Mouse (Mus musculus) frontal cortex, adult 2 months (tissue): ENCODE measurements around the gene Erich6. TPM values are rescaled to one million over a fixed set of nuclear protein-coding genes. Genes with fewer than 3 reads are reported as not detected.
"Not testable (repeated sequence)": the region's sequence is repeated elsewhere in the genome, so short reads cannot be mapped to it uniquely, and the experiment has no call there.

Experiments used
- DNase-seq, 2 experiments: peaks; one replicate each; pipeline ENCODE4 v3.0.0; 2022; ENCODE audit warnings: low spot score in 1 of 2; ENCODE audit errors: extremely low spot score in 1 of 2
- polyA plus RNA-seq: library from polyadenylated mRNA; depleted of rRNA; stranded (reverse); fragments of >200 nt; gene quantifications from 2 replicates; pipeline ENCODE4 v1.2.3, GENCODE M21; 2012

Gene Erich6
- polyA plus RNA-seq, 1 experiment: 2.0 TPM

DNA sequence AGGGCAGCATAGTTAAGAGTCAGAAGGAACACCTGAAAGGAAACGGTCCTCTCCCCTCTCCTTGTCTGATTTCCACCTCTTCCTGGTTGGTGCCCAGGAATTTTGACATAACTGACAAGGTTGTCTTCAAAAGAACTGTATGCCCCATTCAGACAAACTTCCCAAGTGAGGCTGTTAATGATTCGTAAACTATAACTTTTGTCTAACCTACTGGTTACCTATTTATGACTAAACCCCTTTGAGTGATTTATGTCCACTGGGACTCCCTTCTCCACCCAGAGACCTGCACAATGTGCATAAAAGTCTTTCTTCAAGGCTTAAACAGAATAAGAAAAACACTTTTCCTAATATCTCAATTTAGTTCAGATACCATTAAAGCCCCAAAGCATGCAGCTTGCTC lies 10.2 kb upstream of the Erich6 start:
- DNase-seq: no peak

DNA sequence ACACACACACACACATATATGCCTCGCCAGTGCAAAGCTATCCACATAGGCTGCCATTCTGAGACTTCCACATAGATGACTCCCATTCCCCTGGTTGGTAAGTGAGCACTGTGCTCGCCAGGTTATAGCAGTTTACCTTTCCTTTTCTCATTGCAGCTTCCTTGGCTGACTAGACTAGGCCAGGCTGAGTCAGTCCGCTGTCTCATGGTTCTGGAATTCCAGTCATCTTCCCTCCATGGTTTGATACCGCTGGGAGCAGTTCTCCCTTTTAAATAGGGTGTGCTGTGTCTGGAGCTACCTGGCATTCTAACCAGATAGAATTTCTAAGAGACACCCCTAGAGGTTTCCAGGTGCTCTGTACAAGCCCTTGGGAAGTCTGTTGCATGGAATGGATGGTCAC lies 9.2 kb upstream of the Erich6 start:
- no peak for DNase-seq

DNA sequence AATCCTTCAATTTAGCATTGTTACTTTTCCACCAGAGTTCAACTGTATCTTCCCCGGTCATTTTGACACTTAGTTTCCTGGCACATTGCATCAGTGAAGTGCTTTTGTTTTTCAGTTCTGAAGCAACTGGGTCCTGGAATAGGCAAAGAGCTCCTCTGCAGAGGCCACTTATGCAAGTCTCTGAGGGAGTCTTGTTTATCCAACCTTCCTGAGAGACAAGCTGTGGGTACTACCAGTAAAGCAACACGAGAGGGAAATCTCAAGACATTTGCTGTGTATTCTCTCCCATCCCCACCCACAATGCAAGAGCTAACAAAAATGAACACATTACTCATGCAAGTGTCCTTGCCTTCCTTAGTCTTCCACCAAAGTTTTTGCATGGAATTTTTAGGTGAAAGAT lies 5.3 kb downstream of the Erich6 start:
- peak; percentile 11 to 31 for DNase-seq

DNA sequence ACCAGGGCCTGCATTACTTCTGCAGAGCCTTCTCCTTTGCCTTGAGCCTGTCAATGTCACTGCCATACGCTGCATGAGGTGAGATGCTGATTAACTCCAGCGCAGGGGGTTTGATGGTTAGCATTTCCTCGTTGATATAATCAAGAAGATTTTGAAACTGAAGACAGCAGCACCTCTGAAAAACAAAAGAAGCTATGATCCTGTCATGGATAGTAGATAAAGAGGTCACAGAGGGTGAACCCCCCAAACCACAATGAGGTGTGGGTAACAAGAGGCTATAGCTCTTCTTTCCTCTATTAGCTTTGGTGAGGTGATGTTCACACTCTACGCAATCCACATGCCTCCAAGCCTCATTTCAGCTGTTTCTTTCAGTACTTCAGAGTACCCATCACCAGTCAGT lies 12.0 kb downstream of the Erich6 start:
- no peak for DNase-seq

DNA sequence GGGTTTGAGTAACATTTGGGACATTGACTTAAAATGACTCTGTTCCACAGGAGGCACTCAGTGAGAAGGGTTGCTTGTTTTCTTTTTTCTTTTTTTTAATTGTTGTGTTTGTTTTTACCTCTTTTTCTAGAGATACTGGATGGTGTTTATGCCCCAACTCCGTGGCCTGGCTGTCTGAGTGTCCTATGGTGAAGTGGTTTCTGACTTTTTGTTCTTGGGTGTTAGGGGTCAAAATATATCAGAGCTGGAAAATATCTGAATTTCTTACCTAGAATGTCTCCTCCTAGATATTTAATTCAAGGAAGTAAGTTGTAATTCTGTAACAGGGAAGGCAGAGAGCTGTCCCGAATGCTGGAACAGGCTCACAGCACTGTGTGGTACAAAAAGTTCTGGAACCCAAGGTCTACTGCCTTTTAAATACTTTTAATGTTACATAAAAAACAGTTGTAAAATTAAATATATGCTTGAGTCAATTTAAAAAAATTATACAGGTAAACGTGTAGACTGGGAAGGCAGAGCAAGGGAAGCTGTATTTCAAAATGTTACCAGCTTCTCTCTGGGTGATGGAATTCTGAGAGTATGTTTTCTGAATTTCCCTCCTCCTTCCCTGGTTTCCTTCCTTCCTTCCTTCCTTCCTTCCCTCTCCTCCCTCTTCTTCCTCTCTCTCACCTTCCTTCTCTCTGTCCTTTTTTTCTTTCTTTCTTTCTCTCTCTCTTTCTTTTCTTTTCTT lies 14.2 kb downstream of the Erich6 start:
- no peak for DNase-seq

DNA sequence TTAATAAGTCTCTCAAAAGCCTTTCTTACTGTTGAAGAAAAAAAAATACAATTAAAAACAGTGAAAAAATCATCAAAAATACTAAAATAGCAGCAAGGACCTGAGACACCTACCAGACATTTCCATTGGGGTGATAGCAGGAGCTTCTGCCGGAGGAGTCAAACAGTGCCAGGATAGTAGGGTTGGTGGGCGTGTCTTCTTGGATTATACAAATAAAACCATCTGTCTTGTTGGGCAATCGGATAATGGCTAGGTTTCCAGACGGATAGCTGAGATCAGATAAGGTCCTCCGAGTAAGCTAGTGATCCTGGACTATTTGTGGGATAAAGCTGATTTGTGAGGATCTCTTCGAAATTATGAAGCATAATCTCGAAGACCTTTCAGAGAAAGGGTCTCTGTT lies 15.9 kb downstream of the Erich6 start:
- DNase-seq: no peak

DNA sequence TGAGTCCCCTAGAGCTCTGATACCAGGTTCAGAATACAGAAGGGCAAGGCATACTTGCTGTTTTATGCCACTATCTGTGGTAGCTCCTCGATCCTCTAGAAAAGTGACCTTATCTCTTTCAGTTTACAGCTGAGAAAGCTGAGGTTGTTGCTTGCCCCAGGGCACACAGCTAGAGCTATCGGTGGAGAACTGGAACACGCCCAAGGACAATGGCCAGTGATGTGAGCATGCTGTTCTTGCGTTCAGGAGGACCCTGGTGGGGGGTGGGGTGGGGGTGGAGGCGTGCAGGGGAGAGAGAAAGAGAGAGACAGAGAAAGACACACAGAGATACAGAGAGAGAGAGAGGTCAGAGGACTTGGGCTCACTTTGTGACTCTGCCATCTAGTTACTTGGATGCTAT lies 27.0 kb downstream of the Erich6 start:
- no peak for DNase-seq

DNA sequence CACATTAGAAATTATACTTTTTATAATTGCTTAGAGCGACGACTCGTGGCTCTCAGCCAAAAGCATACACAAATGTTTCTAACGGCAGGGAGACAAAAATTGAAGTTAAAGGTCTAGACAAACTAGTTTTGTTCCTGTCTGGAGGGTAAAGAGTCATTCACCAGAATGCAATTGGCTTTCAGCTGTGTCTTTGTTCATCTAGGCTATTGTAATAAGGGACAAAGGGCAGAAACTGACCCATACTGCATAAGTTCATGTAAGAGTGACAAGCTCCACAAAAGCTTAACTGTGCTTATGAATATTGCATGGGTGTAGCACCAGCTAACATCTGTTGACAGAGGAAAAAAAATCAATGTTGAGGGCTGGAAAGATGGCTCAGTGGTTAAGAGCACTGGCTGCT lies 28.5 kb downstream of the Erich6 start:
- DNase-seq: no peak

DNA sequence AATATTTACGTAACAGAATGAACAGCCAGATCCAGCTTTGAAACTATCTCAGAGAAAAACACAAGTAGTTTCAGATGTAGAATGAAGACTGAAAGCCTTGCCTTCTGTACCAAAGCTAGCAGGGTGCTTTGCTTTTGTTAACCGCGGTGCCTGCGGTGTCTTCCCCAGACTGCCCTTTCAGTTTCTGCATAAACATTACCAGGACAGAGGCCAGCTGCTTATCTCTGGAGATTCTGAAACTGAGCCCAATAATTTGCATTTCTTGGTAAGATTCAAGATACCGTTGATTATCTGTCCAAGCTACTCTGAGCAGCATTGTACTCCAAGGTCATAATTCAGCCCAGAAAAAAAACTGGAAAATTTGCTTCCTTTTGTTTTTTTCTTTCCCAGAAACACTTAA lies 43.4 kb downstream of the Erich6 start:
- DNase-seq: no peak

DNA sequence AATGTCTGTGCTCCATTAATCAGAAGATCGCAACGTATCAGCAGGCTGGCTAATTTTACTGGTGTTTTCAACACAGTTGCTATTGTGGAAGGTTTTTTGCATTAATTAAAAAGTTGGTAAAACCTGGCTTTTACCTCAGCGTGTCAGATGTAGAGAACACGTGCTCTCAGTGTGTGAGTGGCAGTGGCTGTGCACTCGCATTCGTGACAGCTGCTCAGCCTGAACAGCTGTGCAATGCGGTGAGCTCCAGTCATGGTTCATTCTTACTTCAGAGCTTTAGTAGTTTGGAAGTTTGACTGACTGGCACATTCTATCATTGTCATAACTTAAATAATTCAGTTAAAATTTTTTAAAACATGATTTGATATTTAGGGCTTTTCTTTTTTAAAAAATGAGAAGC lies 44.3 kb downstream of the Erich6 start:
- DNase-seq: not testable (repeated sequence)

DNA sequence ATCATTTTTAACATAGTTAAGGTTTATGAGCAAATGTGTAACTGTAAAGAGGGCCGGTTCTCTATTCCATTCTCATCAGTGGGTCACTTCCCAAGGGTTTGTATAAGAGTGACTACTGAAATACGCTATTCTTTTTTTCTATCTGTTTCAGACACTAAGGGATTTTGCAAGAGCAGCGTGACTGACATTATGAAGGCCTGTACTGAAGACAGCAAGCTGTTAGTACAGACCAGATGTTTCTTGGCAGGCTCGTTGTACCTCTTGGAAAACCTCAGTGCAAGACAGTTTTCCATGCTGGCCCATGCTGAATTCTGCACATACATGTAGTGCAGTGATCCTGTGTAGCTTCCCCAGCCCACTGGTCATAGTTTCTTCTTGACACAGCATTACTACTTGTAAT lies 46.5 kb downstream of the Erich6 start:
- DNase-seq: not testable (repeated sequence)

DNA sequence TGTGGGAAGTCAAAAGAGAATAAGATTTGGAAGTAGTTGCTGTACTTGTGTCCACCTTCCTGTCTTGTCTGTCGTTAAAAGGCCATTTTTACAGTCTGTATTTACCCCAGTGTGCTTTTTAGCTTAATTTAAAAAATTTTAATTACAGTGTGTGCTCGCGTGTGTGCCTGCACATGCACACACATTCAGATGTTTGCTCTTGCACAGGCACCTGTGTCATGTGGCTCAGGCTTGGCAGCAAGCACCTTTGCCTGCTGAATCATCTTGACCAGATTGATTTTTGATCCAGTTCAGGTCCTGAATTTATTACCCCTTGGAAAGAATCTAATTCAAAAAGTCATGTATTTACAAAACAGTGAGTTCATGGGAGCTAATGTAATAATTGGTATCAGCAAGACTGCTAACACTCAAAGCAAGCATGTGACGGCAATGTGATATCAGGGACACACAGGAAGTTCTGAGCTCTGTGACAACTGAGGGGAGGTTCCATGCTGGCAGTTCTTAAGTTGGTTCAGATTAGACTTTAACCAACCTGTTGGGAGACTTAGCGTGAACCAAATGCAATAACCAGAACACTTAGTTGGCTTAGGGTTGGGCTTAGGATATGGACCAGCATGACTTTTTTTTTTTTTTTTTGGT lies 54.1 kb downstream of the Erich6 start:
- no peak for DNase-seq

DNA sequence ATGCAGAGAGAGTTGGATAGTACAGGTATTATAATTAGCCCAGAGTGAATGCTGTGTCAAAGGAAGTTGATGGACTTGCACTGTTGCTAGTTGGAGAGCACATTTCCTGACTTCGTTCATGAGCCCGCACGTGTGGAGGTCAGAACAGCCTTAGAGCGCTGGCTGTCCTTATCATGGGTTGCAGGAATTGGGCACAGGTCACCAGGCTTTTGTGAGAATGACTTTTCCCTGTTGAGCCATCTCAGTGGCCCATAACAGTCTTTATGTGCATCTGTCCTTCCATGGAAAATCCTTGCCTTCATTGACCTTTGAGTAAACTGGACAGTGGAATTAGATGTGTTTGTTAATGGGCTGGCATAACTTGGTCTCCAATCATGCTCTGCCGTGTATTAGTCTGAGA lies 54.7 kb downstream of the Erich6 start:
- DNase-seq: no peak

DNA sequence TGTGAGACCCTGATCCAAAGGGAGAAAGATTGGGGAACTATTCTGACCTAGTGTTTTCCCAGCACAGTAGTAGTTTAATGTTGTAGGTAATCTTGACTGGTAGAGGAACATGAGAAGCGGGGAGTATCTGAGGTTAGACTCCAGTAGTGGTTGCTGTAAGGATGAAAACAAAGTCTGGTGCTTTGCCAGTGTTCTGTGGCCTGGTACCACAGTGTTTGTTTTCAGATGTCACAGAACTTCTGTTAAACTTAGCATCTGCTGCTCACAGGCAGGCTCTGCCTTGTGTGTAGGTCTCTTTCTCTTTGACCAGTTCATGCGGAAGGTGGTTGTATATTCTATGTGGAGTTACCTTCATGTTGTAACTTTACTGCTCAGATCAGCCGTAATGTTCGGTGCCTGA lies 55.5 kb downstream of the Erich6 start:
- DNase-seq: no peak

DNA sequence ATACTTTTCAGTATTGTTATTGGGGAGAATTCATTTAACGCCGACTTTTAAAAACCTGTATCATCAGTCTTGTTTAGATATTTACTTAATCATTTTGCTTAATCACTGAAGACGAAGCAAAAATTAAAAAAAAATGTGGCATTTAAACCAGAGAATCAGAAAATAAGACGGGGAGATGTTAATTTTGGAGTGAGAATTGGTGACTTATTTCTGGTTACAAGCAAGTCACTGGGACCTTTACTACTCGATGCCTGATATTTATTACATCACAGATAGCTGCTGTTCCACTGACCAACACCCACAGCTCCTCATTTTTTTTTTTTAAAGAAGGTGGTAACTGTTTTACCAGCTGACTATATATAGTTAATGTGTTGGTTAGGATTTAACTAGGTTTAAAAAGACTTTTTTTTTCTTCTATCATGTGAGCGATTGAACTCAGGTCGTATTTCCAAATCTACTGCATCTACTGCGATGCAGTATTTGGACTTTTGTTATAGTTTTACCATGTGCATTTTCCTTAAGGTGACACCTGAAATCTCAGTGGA lies 59.4 kb downstream of the Erich6 start:
- no peak for DNase-seq

DNA sequence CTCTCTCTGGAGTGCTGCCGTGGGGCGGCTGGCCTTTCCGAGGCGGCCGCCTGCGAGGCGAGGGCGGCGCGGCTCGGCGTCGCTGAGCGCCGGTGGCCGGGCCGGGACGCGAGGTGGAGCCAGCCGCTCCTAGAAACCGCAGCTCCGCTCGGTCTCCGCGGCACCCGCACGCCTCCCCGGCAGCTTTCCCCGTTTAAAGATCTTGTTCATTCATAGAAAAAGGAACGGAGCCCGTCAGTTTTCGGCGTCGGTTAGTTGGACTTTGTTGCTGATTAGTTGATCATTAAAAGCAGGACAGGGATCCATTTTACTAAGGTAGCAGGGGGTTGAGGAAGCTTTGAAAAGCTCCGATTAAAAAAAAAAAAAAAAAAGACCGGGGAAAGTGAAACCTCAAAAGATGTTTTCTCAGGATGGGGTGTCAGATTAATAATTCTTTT lies 59.9 kb downstream of the Erich6 start:
- DNase-seq: peak in 1 of 2 experiments; percentile 56

DNA sequence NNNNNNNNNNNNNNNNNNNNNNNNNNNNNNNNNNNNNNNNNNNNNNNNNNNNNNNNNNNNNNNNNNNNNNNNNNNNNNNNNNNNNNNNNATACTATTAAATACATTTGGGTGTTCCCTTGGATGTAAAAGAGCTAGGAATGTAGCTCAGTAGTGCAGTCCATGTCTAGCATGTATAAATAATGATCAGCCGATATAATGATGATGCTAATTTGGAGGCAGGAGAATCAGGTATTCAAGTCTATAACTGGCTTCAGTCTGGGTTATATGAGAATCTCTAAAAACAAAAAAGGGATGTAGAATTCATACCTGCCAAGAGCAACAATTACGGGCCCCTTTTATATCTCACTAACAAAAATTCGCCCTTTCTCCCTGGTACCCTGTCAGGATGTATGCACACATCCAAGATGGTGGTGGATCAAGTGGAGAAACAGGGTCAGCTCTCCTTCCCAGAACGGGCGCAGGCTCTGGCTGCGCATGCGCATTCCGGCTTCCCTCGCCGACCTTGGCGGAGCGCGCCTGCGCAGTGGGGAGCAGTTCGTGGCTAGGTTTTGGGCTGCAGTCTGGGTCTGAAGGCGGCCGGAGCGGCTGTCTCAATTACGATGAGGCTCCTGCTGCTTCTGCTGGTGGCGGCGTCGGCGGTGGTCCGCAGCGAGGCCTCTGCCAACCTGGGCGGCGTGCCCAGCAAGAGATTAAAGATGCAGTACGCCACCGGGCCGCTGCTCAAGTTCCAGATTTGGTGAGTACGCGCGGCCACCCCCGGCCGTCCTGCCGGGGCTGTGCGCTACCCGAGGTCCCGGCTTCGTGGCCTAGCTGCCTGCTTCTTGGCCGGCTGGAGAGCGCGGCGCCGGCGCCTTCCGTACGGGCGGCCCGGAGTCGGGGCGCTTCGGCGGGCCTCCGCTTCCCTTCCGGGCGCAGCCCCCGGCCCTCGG lies 60.6 kb downstream of the Erich6 start, which contains the start of gene Selenot:
Gene Selenot, plus strand, starts transcription at position 500 of the 930 bp plus-strand sequence.
- peak; percentile 93 to 98 for DNase-seq

DNA sequence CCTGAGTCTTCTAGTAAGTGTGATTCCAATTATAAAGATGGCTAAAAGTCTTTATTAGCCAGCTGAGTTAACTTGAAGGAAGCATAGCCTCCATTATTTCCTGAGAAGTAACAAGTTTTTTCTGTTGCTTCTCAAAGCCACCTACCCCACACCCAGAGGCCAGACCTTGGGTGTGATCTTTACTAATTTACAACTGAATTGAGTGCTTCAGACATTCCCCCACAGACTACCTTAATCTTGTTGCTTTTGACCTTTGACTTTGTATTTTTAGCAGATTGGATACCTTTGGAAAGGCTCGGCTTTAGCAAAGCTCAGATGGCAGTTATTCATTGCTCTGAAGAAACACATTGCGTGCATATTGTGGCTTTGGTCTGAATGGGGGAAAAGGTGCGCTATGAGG lies 66.2 kb downstream of the Erich6 start:
- no peak for DNase-seq
